Mouse (Mus musculus) brown adipose tissue, adult 24 weeks (tissue): ENCODE results near the gene Hoxb7. TPM values are rescaled to one million over a fixed set of nuclear protein-coding genes. Genes with fewer than 3 reads are reported as not detected.
A peak's percentile ranks its signal among the peaks of the same experiment; 100 is the strongest.

Experiments used
- H3K27ac ChIP-seq: fragments of 200-500 bp; replicated peaks from 2 replicates; pipeline ENCODE4 v1.5.1; 2012; ENCODE audit warnings: low read depth, mild to moderate bottlenecking, low read length
- H3K4me1 ChIP-seq: fragments of 200-500 bp; 2 replicates; pipeline ENCODE4 v1.6.1; 2012; ENCODE audit warnings: low read length, mixed read lengths; ENCODE audit not compliant: control insufficient read depth, insufficient read depth, insufficient read length
- H3K4me3 ChIP-seq: fragments of 200-500 bp; 2 replicates; pipeline ENCODE4 v1.5.1; 2012; ENCODE audit warnings: low read depth, mild to moderate bottlenecking, low read length, moderate library complexity; ENCODE audit not compliant: insufficient read depth
- polyA plus RNA-seq: library from polyadenylated mRNA; stranded (reverse); fragments of >200 nt; gene quantifications from 2 replicates; pipeline ENCODE4 v1.2.4, GENCODE M21; 2012; ENCODE audit not compliant: missing spikeins, insufficient read depth, insufficient read length

Gene Hoxb7
- polyA plus RNA-seq, 1 experiment = 2.1 TPM

GRCm38 (mm10) chr11:96311097-96311496, 24.7 kb downstream of the Hoxb7 start:
- H3K4me1 ChIP-seq = peaks cover 21% of the 10 kb centered on the region
- peak overlapping the region; percentile 49 for H3K4me3 ChIP-seq
- peak overlapping the region; percentile 70 for H3K27ac ChIP-seq

GRCm38 (mm10) chr11:96311520-96312417, 25.3 kb downstream of the Hoxb7 start:
- H3K4me3 ChIP-seq = peak overlapping the region; percentile 56
- H3K27ac ChIP-seq = peak overlapping the region; percentile 70
- H3K4me1 ChIP-seq = peaks cover 21% of the 10 kb centered on the region

GRCm38 (mm10) chr11:96313134-96313533, 26.7 kb downstream of the Hoxb7 start:
- peak overlapping the region; percentile 95; the same call in 1 of the 2 replicates for H3K27ac ChIP-seq

GRCm38 (mm10) chr11:96313806-96314428, 27.5 kb downstream of the Hoxb7 start:
- Histone ChIP-seq H3K4me3 (peak overlapping the region; percentile 95), H3K27ac (peak overlapping the region; percentile 95), H3K4me1 (peaks cover 18% of the 10 kb centered on the region)

More at GRCm38 (mm10) chr11:96313134-96313533, 26.7 kb downstream of the Hoxb7 start:
- Histone ChIP-seq H3K4me1 (peaks cover 21% of the 10 kb centered on the region), H3K4me3 (no peak overlapping the region)

GRCm38 (mm10) chr11:96314671-96315343, 28.4 kb downstream of the Hoxb7 start:
- peaks cover 17% of the 10 kb centered on the region for H3K4me1 ChIP-seq
- peak overlapping the region; percentile 95 for H3K4me3 ChIP-seq
- peak overlapping the region; percentile 95 for H3K27ac ChIP-seq

- Histone ChIP-seq H3K4me3 (peak overlapping the region; percentile 95), H3K27ac (peak overlapping the region; percentile 95), H3K4me1 (peaks cover 13% of the 10 kb centered on the region)
These were observed 28.9 kb downstream of the Hoxb7 start for GRCm38 (mm10) chr11:96315344-96315681.

- no peak overlapping the region for H3K27ac ChIP-seq
- H3K4me1 ChIP-seq = peaks cover 10% of the 10 kb centered on the region
- peak overlapping the region; percentile 72 for H3K4me3 ChIP-seq
These were observed 30.5 kb downstream of the Hoxb7 start for GRCm38 (mm10) chr11:96316696-96317607.

GRCm38 (mm10) chr11:96317608-96318367, 31.4 kb downstream of the Hoxb7 start, which contains the start of gene Hoxb4:
Hoxb4 (plus strand) TSS chr11:96318267.
- H3K27ac ChIP-seq = peak within 1 kb of the TSS; percentile 97
- H3K4me3 ChIP-seq = peak within 1 kb of the TSS; percentile 94
- peaks cover 14% of the 10 kb centered on the region for H3K4me1 ChIP-seq

GRCm38 (mm10) chr11:96318368-96319070, 32.1 kb downstream of the Hoxb7 start:
- Histone ChIP-seq H3K4me1 (peaks cover 13% of the 10 kb centered on the region), H3K4me3 (peak overlapping the region; percentile 94), H3K27ac (peak overlapping the region; percentile 97)

GRCm38 (mm10) chr11:96319071-96319902, 32.9 kb downstream of the Hoxb7 start:
- Histone ChIP-seq H3K4me3 (peak overlapping the region; percentile 94), H3K4me1 (peaks cover 6% of the 10 kb centered on the region; the same call in 1 of the 2 replicates), H3K27ac (peak overlapping the region; percentile 89)

- Histone ChIP-seq H3K4me1 (peaks cover 6% of the 10 kb centered on the region; the same call in 1 of the 2 replicates), H3K27ac (peak overlapping the region; percentile 89), H3K4me3 (peak overlapping the region; percentile 94)
These were observed 33.5 kb downstream of the Hoxb7 start for GRCm38 (mm10) chr11:96319910-96320309.

GRCm38 (mm10) chr11:96320688-96321087, 34.3 kb downstream of the Hoxb7 start:
- Histone ChIP-seq H3K4me3 (peak overlapping the region; percentile 27), H3K27ac (peak overlapping the region; percentile 75)

More at GRCm38 (mm10) chr11:96320688-96321087, 34.3 kb downstream of the Hoxb7 start:
- H3K4me1 ChIP-seq = peaks cover 6% of the 10 kb centered on the region; the same call in 1 of the 2 replicates
